Mouse (Mus musculus) lung, postnatal 36 days (tissue): ENCODE data around the gene Gm3139.
"Not testable (repeated sequence)": the region's sequence is repeated elsewhere in the genome, so short reads cannot be mapped to it uniquely, and the experiment has no call there.

Experiments
- DNase-seq: peaks from one replicate; pipeline ENCODE4 v3.0.0; 2022; ENCODE audit warnings: mixed read lengths

Gm3139 gene

GRCm38 (mm10) chr5:94525987-94526386, at the start of gene Gm3139:
Gm3139 (plus strand) TSS chr5:94526287.
- DNase-seq: not testable (repeated sequence)
